Mouse (Mus musculus) embryonic facial prominence, embryonic 10.5 days (tissue): ENCODE measurements around the gene Gabbr2. TPM values are rescaled to one million over a fixed set of nuclear protein-coding genes. Genes with fewer than 3 reads are reported as not detected.

ENCODE experiments used
- DNase-seq: peaks from one replicate; pipeline ENCODE4 v3.0.0-alpha.2; 2017; ENCODE audit warnings: low spot score
- H3K27ac ChIP-seq: fragments of 300-500 bp; sonication (generic); replicated peaks from 2 replicates; pipeline ENCODE4 v1.5.1; 2016; ENCODE audit warnings: mild to moderate bottlenecking
- H3K27me3 ChIP-seq: fragments of 300-500 bp; sonication (generic); replicated peaks from 2 replicates; pipeline ENCODE4 v1.6.1; 2016; ENCODE audit warnings: low read depth, mild to moderate bottlenecking; ENCODE audit not compliant: poor library complexity, severe bottlenecking
- H3K36me3 ChIP-seq: fragments of 300-500 bp; sonication (generic); replicated peaks from 2 replicates; pipeline ENCODE4 v1.6.1; 2016; ENCODE audit warnings: mild to moderate bottlenecking, moderate library complexity
- H3K4me1 ChIP-seq: fragments of 300-500 bp; sonication (generic); 2 replicates; pipeline ENCODE4 v1.6.1; 2016
- H3K4me3 ChIP-seq: fragments of 300-500 bp; sonication (generic); 2 replicates; pipeline ENCODE4 v1.5.1; 2016; ENCODE audit warnings: mild to moderate bottlenecking, moderate library complexity
- H3K9me3 ChIP-seq: fragments of 300-500 bp; sonication (generic); 2 replicates; pipeline ENCODE4 v1.6.1; 2016; ENCODE audit warnings: mild to moderate bottlenecking
- WGBS: fragments of 180-500 bp; shearing (Covaris S2); methylation state at CpG from one replicate; pipeline ENCODE4 v1.1.7; 2016; 5-methylcytosine and 5-hydroxymethylcytosine counted together
- polyA plus RNA-seq: library from polyadenylated mRNA; unstranded; fragments of >200 nt; fragmentation: Nextera tagmentation; extraction: Ambion mirVana; gene quantifications from 2 replicates; pipeline ENCODE4 v1.2.1, GENCODE M21; 2016

The Gabbr2 gene
- polyA plus RNA-seq, 1 experiment from 2014 or later: 0.30 TPM

GRCm38 (mm10) chr4:46700223-46700651, 291.4 kb downstream of the Gabbr2 start:
- H3K27ac ChIP-seq: no peak overlapping the region
- H3K4me3 ChIP-seq: no peak overlapping the region
- no peaks in the 10 kb centered on the region for H3K27me3 ChIP-seq
- DNase-seq: no peak
- H3K9me3 ChIP-seq: no peaks in the 10 kb centered on the region
- no peaks in the 10 kb centered on the region for H3K36me3 ChIP-seq
- WGBS: 80% methylated on average over 10 of the region's 10 CpGs
- H3K4me1 ChIP-seq: no peaks in the 10 kb centered on the region

GRCm38 (mm10) chr4:46696467-46696866, 295.2 kb downstream of the Gabbr2 start:
- H3K27ac ChIP-seq: no peak overlapping the region
- DNase-seq: no peak
- no peak overlapping the region for H3K4me3 ChIP-seq
- 83% methylated on average over 6 of the region's 6 CpGs for WGBS
- no peaks in the 10 kb centered on the region for H3K27me3 ChIP-seq
- no peaks in the 10 kb centered on the region for H3K4me1 ChIP-seq
- no peaks in the 10 kb centered on the region for H3K36me3 ChIP-seq
- H3K9me3 ChIP-seq: no peaks in the 10 kb centered on the region

- no peak overlapping the region for H3K4me3 ChIP-seq
- H3K9me3 ChIP-seq: no peaks in the 10 kb centered on the region
- H3K27me3 ChIP-seq: 0 out of 2 replicates have a peak, but pooled peaks cover 9% of the 10 kb centered on the region
- no peaks in the 10 kb centered on the region for H3K4me1 ChIP-seq
- WGBS: 89% methylated on average over 8 of the region's 8 CpGs
- no peak for DNase-seq
- H3K27ac ChIP-seq: no peak overlapping the region
- no peaks in the 10 kb centered on the region for H3K36me3 ChIP-seq
Observed at GRCm38 (mm10) chr4:46690565-46690964, 301.1 kb downstream of the Gabbr2 start.

- 89% methylated on average over 8 of the region's 8 CpGs for WGBS
- no peak overlapping the region for H3K27ac ChIP-seq
- H3K4me1 ChIP-seq: no peaks in the 10 kb centered on the region
- no peaks in the 10 kb centered on the region for H3K9me3 ChIP-seq
- no peak overlapping the region for H3K4me3 ChIP-seq
- no peak for DNase-seq
- no peaks in the 10 kb centered on the region for H3K36me3 ChIP-seq
- 0 out of 2 replicates have a peak, but pooled peaks cover 9% of the 10 kb centered on the region for H3K27me3 ChIP-seq
Observed at GRCm38 (mm10) chr4:46690023-46690420, 301.7 kb downstream of the Gabbr2 start.

GRCm38 (mm10) chr4:46689397-46690022, 302.2 kb downstream of the Gabbr2 start:
- Histone ChIP-seq H3K27ac (no peak overlapping the region), H3K27me3 (0 out of 2 replicates have a peak, but pooled peaks cover 9% of the 10 kb centered on the region), H3K36me3 (no peaks in the 10 kb centered on the region), H3K9me3 (no peaks in the 10 kb centered on the region), H3K4me1 (no peaks in the 10 kb centered on the region), H3K4me3 (no peak overlapping the region)
- peak; percentile 76 for DNase-seq
- WGBS: 46% methylated on average over 15 of the region's 15 CpGs

GRCm38 (mm10) chr4:46688213-46688832, 303.4 kb downstream of the Gabbr2 start:
- H3K4me1 ChIP-seq: no peaks in the 10 kb centered on the region
- H3K9me3 ChIP-seq: no peaks in the 10 kb centered on the region
- DNase-seq: no peak
- 0 out of 2 replicates have a peak, but pooled peaks cover 9% of the 10 kb centered on the region for H3K27me3 ChIP-seq
- H3K36me3 ChIP-seq: no peaks in the 10 kb centered on the region
- no peak overlapping the region for H3K27ac ChIP-seq
- no peak overlapping the region for H3K4me3 ChIP-seq
- 81% methylated on average over 14 of the region's 14 CpGs for WGBS

GRCm38 (mm10) chr4:46684160-46684559, 307.5 kb downstream of the Gabbr2 start:
- no peaks in the 10 kb centered on the region for H3K27me3 ChIP-seq
- H3K9me3 ChIP-seq: no peaks in the 10 kb centered on the region
- H3K36me3 ChIP-seq: no peaks in the 10 kb centered on the region
- WGBS: 75% methylated on average over 6 of the region's 6 CpGs
- no peak for DNase-seq
- H3K4me1 ChIP-seq: no peaks in the 10 kb centered on the region
- H3K27ac ChIP-seq: no peak overlapping the region
- no peak overlapping the region for H3K4me3 ChIP-seq

GRCm38 (mm10) chr4:46676646-46677045, 315.0 kb downstream of the Gabbr2 start:
- Histone ChIP-seq H3K9me3 (no peaks in the 10 kb centered on the region), H3K27me3 (no peaks in the 10 kb centered on the region; the same call in 1 of the 2 replicates), H3K36me3 (no peaks in the 10 kb centered on the region), H3K4me1 (no peaks in the 10 kb centered on the region), H3K27ac (no peak overlapping the region), H3K4me3 (no peak overlapping the region)
- WGBS: 79% methylated on average over 3 of the region's 3 CpGs
- no peak for DNase-seq

- Histone ChIP-seq H3K4me3 (no peak overlapping the region), H3K4me1 (no peaks in the 10 kb centered on the region), H3K9me3 (no peaks in the 10 kb centered on the region), H3K36me3 (no peaks in the 10 kb centered on the region), H3K27ac (no peak overlapping the region), H3K27me3 (no peaks in the 10 kb centered on the region; the same call in 1 of the 2 replicates)
- WGBS: 58% methylated on average over 4 of the region's 4 CpGs
- no peak for DNase-seq
Observed at GRCm38 (mm10) chr4:46675992-46676391, 315.7 kb downstream of the Gabbr2 start.

- H3K4me3 ChIP-seq: no peak overlapping the region
- no peak overlapping the region for H3K27ac ChIP-seq
- H3K36me3 ChIP-seq: no peaks in the 10 kb centered on the region
- H3K4me1 ChIP-seq: 0 out of 2 replicates have a peak, but pooled peaks cover under 1% of the 10 kb centered on the region
- WGBS: 73% methylated on average over 11 of the region's 11 CpGs
- no peaks in the 10 kb centered on the region; the same call in 1 of the 2 replicates for H3K27me3 ChIP-seq
- DNase-seq: no peak
- no peaks in the 10 kb centered on the region for H3K9me3 ChIP-seq
Observed at GRCm38 (mm10) chr4:46675272-46675785, 316.3 kb downstream of the Gabbr2 start.

- DNase-seq: no peak
- Histone ChIP-seq H3K9me3 (no peaks in the 10 kb centered on the region), H3K27ac (no peak overlapping the region), H3K4me1 (peaks cover 38% of the 10 kb centered on the region), H3K27me3 (no peaks in the 10 kb centered on the region), H3K4me3 (no peak overlapping the region), H3K36me3 (no peaks in the 10 kb centered on the region)
- 81% methylated on average over 11 of the region's 11 CpGs for WGBS
Observed at GRCm38 (mm10) chr4:46668620-46669019, 323.1 kb downstream of the Gabbr2 start.

- Histone ChIP-seq H3K36me3 (no peaks in the 10 kb centered on the region), H3K27me3 (no peaks in the 10 kb centered on the region), H3K9me3 (no peaks in the 10 kb centered on the region), H3K4me3 (no peak overlapping the region), H3K4me1 (peaks cover 45% of the 10 kb centered on the region), H3K27ac (no peak overlapping the region)
- no peak for DNase-seq
- WGBS: 54% methylated on average over 5 of the region's 5 CpGs
Observed at GRCm38 (mm10) chr4:46666420-46666819, 325.3 kb downstream of the Gabbr2 start.

GRCm38 (mm10) chr4:46665371-46665774, 326.3 kb downstream of the Gabbr2 start:
- Histone ChIP-seq H3K4me3 (peak overlapping the region; percentile 60), H3K27me3 (no peaks in the 10 kb centered on the region), H3K9me3 (no peaks in the 10 kb centered on the region), H3K36me3 (no peaks in the 10 kb centered on the region), H3K4me1 (peaks cover 45% of the 10 kb centered on the region), H3K27ac (peak overlapping the region; percentile 62)
- 1% methylated on average over 8 of the region's 8 CpGs for WGBS
- peak; percentile 67 for DNase-seq
